Mouse (Mus musculus): ENCODE results near the gene Pgpep1. TPM values are rescaled to one million over a fixed set of nuclear protein-coding genes. Genes with fewer than 3 reads are reported as not detected.

Gene Pgpep1
- polyA plus RNA-seq, 1 experiment from 2014 or later = 70.2 TPM

DNA sequence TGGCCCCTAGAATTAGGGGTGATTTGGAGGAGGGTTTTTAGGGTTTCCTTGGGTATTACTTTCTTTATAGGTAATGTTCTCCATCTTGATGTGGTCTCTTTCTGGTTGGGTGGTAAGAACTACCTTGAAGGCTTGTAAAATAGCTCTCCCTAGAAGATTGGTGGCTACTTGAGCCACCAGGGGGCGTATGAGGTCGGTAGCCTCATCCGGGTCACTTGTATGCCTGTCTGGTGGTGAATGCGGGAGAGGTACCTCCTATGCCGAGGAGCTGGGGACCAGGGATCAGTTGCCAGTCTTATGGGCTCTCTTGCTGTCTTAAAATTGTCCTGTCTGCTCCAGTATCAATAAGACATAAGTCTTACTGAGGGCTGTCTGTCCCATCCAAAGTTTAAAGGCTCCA is 35.1 kb downstream of the Pgpep1 start:
- H3K4me1 ChIP-seq = peaks cover 10% of the 10 kb centered on the region
- 0 out of 2 replicates have a peak, but pooled peaks cover 3% of the 10 kb centered on the region for H3K27me3 ChIP-seq
- H3K36me3 ChIP-seq = no peaks in the 10 kb centered on the region
- no peak overlapping the region for H3K4me2 ChIP-seq (replicated peaks)
- H3K9ac ChIP-seq (replicated peaks) = no peak overlapping the region
- no peak overlapping the region for H3K4me3 ChIP-seq
- WGBS = 17% methylated on average over 5 of the region's 5 CpGs
- H3K9me3 ChIP-seq = no peaks in the 10 kb centered on the region
- no peak overlapping the region for H3K27ac ChIP-seq (replicated peaks)
- no peak for ATAC-seq (replicated peaks)

DNA sequence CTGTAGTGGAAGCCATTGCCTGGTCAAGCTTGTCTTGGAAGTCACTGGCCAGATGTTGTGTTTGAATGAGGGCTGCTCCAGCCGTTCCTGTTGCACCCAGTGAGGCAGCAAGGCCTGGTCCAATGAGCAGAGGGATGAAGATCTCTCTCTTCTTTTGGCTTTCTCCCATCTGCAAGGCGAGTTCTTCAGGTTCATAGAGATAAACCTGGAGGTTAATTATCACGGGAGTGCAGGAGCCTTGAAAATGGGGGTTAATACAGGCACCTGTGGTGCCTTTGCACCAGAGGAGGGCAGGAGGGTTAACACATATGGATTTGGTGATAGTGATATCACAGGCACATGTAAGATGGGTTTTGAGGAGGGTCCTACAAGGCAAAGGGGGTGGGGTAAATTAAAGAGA is 38.0 kb downstream of the Pgpep1 start:
- H3K4me3 ChIP-seq = no peak overlapping the region
- H3K27ac ChIP-seq (replicated peaks) = no peak overlapping the region
- 0 out of 2 replicates have a peak, but pooled peaks cover 3% of the 10 kb centered on the region for H3K27me3 ChIP-seq
- no peak overlapping the region for H3K4me2 ChIP-seq (replicated peaks)
- no peak overlapping the region for H3K9ac ChIP-seq (replicated peaks)
- no peaks in the 10 kb centered on the region for H3K36me3 ChIP-seq
- no peaks in the 10 kb centered on the region for H3K9me3 ChIP-seq
- ATAC-seq (replicated peaks) = no peak
- H3K4me1 ChIP-seq = no peaks in the 10 kb centered on the region
- 64% methylated on average over 3 of the region's 3 CpGs for WGBS

DNA sequence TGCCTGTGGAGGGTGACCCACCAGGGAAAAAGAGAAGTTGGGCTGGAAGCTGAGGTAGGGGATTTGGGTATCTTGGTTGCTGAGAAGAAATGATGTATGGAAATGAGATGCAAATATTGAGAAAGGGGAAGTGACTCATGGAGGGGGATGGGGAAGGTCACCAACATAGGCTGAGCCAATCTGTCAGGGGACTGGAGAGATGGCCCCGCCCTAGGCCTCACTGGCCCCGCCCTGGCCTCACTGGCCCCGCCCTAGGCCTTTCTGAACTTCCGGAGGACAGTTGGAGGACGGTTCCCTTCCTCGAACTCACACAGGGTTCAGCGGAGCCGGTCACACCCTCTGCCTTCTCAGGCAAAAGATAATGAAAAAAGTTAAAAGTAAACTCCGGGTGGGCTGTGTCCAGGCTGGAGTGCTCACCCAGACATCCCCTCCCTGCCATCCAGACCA is 41.3 kb downstream of the Pgpep1 start:
- Histone ChIP-seq H3K4me2 (replicated peaks) (no peak overlapping the region), H3K27ac (replicated peaks) (no peak overlapping the region), H3K4me1 (no peaks in the 10 kb centered on the region), H3K4me3 (no peak overlapping the region), H3K27me3 (0 out of 2 replicates have a peak, but pooled peaks cover 3% of the 10 kb centered on the region), H3K9ac (replicated peaks) (no peak overlapping the region), H3K9me3 (no peaks in the 10 kb centered on the region), H3K36me3 (no peaks in the 10 kb centered on the region)
- ATAC-seq (replicated peaks) = no peak
- WGBS = 38% methylated on average over 9 of the region's 9 CpGs

DNA sequence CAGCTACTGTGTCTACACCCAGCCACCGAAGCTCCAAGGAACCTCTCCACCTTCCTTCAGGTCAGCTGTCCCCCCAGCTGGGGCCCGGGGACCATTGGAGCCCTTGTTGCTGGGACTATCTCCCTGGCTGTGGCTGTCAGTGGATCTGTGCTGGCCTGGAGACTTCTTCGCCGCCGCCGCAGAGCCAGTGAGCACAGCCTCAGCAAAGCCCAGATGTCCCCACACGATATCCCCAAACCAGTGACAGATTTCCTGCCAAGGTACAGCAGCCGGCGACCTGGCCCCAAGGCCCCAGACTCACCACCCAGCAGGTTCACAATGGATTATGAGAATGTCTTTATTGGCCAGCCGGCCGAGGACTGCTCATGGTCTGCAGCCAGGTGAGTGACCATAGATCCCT is 42.2 kb downstream of the Pgpep1 start:
- no peak overlapping the region for H3K27ac ChIP-seq (replicated peaks)
- H3K9ac ChIP-seq (replicated peaks) = no peak overlapping the region
- no peaks in the 10 kb centered on the region for H3K9me3 ChIP-seq
- H3K27me3 ChIP-seq = 0 out of 2 replicates have a peak, but pooled peaks cover 3% of the 10 kb centered on the region
- no peaks in the 10 kb centered on the region for H3K36me3 ChIP-seq
- no peaks in the 10 kb centered on the region for H3K4me1 ChIP-seq
- no peak overlapping the region for H3K4me2 ChIP-seq (replicated peaks)
- H3K4me3 ChIP-seq = no peak overlapping the region
- ATAC-seq (replicated peaks) = no peak
- 77% methylated on average over 11 of the region's 11 CpGs for WGBS

DNA sequence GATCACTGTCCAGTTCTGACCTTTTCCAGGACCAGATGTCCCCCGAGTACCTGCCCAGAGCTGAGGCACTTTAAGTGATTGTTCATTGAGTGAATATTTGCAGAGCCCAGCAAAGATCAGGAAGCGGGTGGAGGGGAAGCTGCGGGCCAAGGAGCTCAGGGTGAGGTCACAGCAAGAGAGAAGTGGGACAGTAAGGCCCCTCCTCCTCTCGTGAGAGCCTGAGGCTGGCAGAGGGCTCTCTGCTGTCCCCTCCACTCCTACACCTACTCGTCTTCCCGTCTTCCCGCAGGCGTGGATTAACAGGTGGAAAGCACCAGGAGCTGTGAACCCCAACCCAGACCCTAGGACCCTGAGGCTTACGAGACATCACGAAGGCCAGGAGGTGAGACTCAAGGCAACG is 43.5 kb downstream of the Pgpep1 start:
- 63% methylated on average over 11 of the region's 11 CpGs for WGBS
- Histone ChIP-seq H3K4me2 (replicated peaks) (no peak overlapping the region), H3K9ac (replicated peaks) (no peak overlapping the region), H3K27ac (replicated peaks) (no peak overlapping the region), H3K9me3 (no peaks in the 10 kb centered on the region), H3K4me3 (no peak overlapping the region), H3K36me3 (no peaks in the 10 kb centered on the region), H3K27me3 (0 out of 2 replicates have a peak, but pooled peaks cover 1% of the 10 kb centered on the region), H3K4me1 (peaks cover 5% of the 10 kb centered on the region)
- no peak for ATAC-seq (replicated peaks)

DNA sequence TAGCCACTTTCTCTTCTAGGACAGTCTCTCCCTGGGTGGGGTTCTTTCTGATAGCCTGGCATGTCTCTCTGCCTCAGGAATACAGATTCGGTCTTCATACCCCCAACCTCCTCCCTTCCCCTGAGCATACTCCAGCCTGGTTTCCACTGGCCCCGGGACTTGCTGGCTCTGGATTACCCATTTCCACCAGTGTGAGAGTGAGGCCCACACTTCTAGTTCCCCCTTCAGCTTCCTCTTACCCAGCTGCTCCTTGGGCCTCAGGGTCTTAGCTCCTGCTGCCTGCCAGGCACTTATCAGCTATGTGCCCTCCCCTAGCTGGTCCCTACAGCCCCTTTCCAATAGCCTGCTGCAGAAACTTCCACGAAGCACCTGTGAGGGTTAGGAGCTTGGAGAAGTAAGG is 44.3 kb downstream of the Pgpep1 start, which contains the start of gene Lrrc25:
TSS of gene Lrrc25 (plus strand) at position 262 of the 400 bp plus-strand sequence.
- Histone ChIP-seq H3K9me3 (no peaks in the 10 kb centered on the region), H3K27me3 (no peaks in the 10 kb centered on the region; the same call in 1 of the 2 replicates), H3K9ac (replicated peaks) (no peak within 1 kb of the TSS), H3K36me3 (no peaks in the 10 kb centered on the region), H3K27ac (replicated peaks) (no peak within 1 kb of the TSS), H3K4me2 (replicated peaks) (no peak within 1 kb of the TSS), H3K4me1 (peaks cover 12% of the 10 kb centered on the region), H3K4me3 (no peak within 1 kb of the TSS)
- 84% methylated on average over 3 of the region's 3 CpGs for WGBS
- ATAC-seq (replicated peaks) = no peak

DNA sequence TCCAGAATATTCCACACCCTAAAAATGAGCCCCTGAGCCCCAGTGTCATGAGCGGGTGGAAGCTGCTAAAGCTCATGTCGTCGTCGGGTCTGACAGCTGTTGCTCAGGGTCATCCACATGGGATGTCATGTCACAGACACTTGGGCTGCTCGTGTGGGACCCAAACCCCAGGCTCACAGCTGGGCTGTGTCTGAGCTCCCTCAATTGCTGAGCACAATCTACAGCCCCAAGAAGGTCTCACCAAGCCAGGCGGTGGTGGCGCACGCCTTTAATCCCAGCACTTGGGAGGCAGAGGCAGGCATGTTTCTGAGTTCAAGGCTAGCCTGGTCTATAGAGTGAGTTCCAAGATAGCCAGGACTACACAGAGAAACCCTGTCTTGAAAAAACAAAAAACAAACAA is 44.9 kb downstream of the Pgpep1 start:
- WGBS = 90% methylated on average over 8 of the region's 8 CpGs
- Histone ChIP-seq H3K9ac (replicated peaks) (no peak overlapping the region), H3K27me3 (no peaks in the 10 kb centered on the region; the same call in 1 of the 2 replicates), H3K36me3 (no peaks in the 10 kb centered on the region), H3K9me3 (no peaks in the 10 kb centered on the region), H3K4me1 (peaks cover 19% of the 10 kb centered on the region), H3K4me2 (replicated peaks) (no peak overlapping the region), H3K4me3 (no peak overlapping the region), H3K27ac (replicated peaks) (no peak overlapping the region)
- no peak for ATAC-seq (replicated peaks)

DNA sequence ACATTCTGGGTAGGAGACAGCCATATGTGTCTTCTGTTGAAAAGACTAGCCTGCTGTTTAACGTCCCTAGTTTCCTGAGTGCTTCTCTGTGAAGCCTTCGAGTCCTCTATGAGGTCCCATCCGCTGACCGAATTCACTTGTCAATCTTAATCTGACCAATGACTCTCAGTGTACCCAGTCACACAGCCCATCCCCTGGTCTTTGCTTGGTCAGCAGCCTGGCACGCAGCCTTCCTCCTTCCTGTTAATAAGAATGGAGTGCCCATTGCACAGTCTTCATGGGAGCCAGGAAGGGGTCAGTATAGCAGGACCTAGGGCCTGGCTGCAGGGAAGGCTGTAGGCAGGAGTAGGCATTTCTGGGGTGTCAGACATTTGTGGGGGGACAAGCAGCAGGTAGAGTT is 45.7 kb downstream of the Pgpep1 start:
- H3K9me3 ChIP-seq = no peaks in the 10 kb centered on the region
- no peak for ATAC-seq (replicated peaks)
- H3K36me3 ChIP-seq = no peaks in the 10 kb centered on the region
- WGBS = 84% methylated on average over 5 of the region's 5 CpGs
- H3K9ac ChIP-seq (replicated peaks) = no peak overlapping the region
- H3K4me2 ChIP-seq (replicated peaks) = no peak overlapping the region
- H3K27me3 ChIP-seq = no peaks in the 10 kb centered on the region; the same call in 1 of the 2 replicates
- no peak overlapping the region for H3K27ac ChIP-seq (replicated peaks)
- H3K4me3 ChIP-seq = no peak overlapping the region
- peaks cover 27% of the 10 kb centered on the region for H3K4me1 ChIP-seq

DNA sequence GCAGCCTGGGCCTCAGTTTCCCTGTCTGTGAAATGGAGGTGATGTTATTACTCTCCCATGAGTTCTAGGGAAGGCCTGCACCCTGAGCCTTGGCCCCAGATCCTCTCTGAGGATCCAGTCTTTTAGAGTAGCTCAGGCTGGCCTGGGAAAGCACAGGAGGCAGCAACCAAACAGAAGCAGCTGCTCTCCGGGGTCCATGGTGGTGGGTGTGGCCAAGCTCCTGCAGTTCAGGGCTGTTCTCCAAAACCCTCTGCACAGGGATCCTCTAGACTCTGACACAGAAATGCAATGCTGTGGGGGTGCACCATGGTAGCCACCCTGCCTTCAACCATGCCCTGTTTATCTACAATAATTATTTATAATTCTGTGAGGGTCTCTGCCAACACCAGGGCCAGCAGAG is 46.4 kb downstream of the Pgpep1 start:
- ATAC-seq (replicated peaks) = no peak
- H3K27me3 ChIP-seq = peaks cover 4% of the 10 kb centered on the region; the same call in 1 of the 2 replicates
- 0% methylated on average over 1 of the region's 1 CpGs for WGBS

DNA sequence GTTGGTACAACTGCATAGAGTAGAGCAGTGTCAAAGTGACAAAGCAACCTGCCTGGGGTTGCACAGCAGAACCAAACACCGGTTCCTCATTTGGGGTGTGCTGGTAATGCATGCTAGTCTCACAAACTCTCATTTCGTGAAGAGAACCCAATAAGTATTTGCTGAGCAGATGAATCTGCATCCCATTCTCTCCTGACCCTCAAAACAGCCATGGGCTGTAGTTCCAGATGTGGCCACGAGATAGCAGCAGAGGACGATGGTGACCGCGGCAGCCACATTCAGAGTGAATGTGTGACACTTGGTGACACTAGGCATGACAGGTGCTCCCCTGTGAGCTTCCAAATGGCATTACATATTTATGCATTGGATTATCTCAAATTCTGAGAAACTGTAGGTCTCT is 48.3 kb downstream of the Pgpep1 start:
- ATAC-seq (replicated peaks) = 0 out of 2 replicates have a peak, but pooled peaks have one; percentile 3
- Histone ChIP-seq H3K36me3 (no peaks in the 10 kb centered on the region), H3K27me3 (peaks cover 4% of the 10 kb centered on the region; the same call in 1 of the 2 replicates), H3K9me3 (no peaks in the 10 kb centered on the region), H3K4me3 (peak overlapping the region; percentile 32), H3K9ac (replicated peaks) (peak overlapping the region; percentile 32; the same call in 1 of the 2 replicates), H3K27ac (replicated peaks) (peak overlapping the region; percentile 39), H3K4me1 (peaks cover 49% of the 10 kb centered on the region), H3K4me2 (replicated peaks) (peak overlapping the region; percentile 63)
- 0% methylated on average over 6 of the region's 6 CpGs for WGBS

More for the DNA sequence above, 46.4 kb downstream of the Pgpep1 start:
- no peak overlapping the region for H3K27ac ChIP-seq (replicated peaks)
- no peak overlapping the region for H3K4me2 ChIP-seq (replicated peaks)
- H3K9me3 ChIP-seq = no peaks in the 10 kb centered on the region
- H3K4me1 ChIP-seq = peaks cover 33% of the 10 kb centered on the region
- no peak overlapping the region for H3K4me3 ChIP-seq
- H3K36me3 ChIP-seq = no peaks in the 10 kb centered on the region
- H3K9ac ChIP-seq (replicated peaks) = no peak overlapping the region

DNA sequence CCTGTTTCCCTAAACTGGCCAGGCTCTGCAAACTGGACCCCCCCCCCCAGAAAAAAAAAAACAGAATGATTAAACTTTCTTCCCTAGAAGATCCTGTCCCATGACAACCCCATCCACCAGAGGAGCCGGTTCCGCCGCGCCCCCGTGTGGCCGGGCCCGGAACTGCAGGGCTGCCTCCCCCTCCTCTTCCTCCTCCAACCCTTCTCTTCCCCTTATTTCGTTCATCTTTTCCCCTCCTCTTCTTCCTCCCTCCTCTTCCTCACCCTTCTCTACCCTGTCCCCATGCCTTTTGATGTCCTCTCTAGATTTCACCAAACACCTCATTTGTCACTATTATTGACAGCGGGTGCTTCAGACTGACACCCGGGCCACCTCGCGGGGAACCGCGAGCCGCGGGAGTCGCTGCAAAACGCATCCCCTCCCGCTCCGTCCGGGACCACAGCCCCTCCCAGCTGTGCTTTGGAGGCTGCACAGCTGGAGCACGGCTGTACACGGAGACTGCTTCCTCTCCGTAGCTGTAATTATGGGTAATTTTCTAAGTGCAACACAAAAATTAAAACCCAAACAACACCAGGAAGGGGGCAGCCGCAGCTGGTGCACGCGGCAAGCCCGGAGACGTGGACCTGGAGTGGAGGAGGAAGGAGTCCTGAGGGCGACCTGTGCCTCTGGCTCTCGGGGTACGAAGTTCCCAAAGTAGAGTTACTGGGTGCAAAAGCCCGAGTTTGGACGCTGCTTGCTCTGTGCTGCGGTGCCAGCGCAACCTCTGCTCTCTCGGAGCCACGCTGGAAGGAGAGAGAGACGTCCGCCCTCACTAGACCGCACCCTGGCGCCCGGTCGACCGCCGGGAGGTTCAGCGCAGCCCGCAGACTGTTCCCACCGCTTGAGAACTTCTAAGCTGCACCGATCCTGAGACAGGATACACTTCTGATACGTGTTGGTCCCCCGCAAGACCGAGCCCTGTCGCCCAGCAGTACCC is 49.1 kb downstream of the Pgpep1 start:
- peaks cover 53% of the 10 kb centered on the region for H3K4me1 ChIP-seq
- under 1% methylated on average over 54 of the region's 54 CpGs for WGBS
- peak; percentile 11; the same call in 1 of the 2 replicates for ATAC-seq (replicated peaks)

More for the DNA sequence above, 49.1 kb downstream of the Pgpep1 start:
- Histone ChIP-seq H3K36me3 (no peaks in the 10 kb centered on the region), H3K4me3 (peak overlapping the region; percentile 32), H3K4me2 (replicated peaks) (peak overlapping the region; percentile 63), H3K9ac (replicated peaks) (peak overlapping the region; percentile 32), H3K9me3 (no peaks in the 10 kb centered on the region), H3K27me3 (peaks cover 4% of the 10 kb centered on the region; the same call in 1 of the 2 replicates), H3K27ac (replicated peaks) (peak overlapping the region; percentile 57)

Data from forebrain, embryonic 15.5 days (tissue).